Mouse (Mus musculus): Measurements from ENCODE around the gene Crocc2. TPM values are rescaled to one million over a fixed set of nuclear protein-coding genes. Genes with fewer than 3 reads are reported as not detected.

Crocc2 gene
- polyA plus RNA-seq, 1 experiment from 2014 or later, result 0.10 TPM

GRCm38 (mm10) chr1:93142871-93143270 lies 25.7 kb upstream of the Crocc2 start:
- Histone ChIP-seq H3K9me3 (replicated peaks) (no peaks in the 10 kb centered on the region), H3K27ac (no peak overlapping the region), H3K4me1 (no peaks in the 10 kb centered on the region), H3K4me2 (no peak overlapping the region), H3K27me3 (no peaks in the 10 kb centered on the region), H3K36me3 (ENCODE audit: poor library complexity, severe bottlenecking) (no peaks in the 10 kb centered on the region), H3K9ac (no peak overlapping the region), H3K4me3 (no peak overlapping the region)
- WGBS, result 91% methylated on average over 1 of the region's 1 CpGs
- no peak for ATAC-seq

GRCm38 (mm10) chr1:93144176-93144575 lies 24.3 kb upstream of the Crocc2 start:
- Histone ChIP-seq H3K36me3 (ENCODE audit: poor library complexity, severe bottlenecking) (no peaks in the 10 kb centered on the region), H3K9me3 (replicated peaks) (no peaks in the 10 kb centered on the region), H3K27me3 (no peaks in the 10 kb centered on the region), H3K27ac (no peak overlapping the region), H3K9ac (no peak overlapping the region), H3K4me3 (no peak overlapping the region), H3K4me2 (no peak overlapping the region), H3K4me1 (no peaks in the 10 kb centered on the region)
- no peak for ATAC-seq
- whole genome bisulfite sequencing, result 83% methylated on average over 9 of the region's 9 CpGs

DNA sequence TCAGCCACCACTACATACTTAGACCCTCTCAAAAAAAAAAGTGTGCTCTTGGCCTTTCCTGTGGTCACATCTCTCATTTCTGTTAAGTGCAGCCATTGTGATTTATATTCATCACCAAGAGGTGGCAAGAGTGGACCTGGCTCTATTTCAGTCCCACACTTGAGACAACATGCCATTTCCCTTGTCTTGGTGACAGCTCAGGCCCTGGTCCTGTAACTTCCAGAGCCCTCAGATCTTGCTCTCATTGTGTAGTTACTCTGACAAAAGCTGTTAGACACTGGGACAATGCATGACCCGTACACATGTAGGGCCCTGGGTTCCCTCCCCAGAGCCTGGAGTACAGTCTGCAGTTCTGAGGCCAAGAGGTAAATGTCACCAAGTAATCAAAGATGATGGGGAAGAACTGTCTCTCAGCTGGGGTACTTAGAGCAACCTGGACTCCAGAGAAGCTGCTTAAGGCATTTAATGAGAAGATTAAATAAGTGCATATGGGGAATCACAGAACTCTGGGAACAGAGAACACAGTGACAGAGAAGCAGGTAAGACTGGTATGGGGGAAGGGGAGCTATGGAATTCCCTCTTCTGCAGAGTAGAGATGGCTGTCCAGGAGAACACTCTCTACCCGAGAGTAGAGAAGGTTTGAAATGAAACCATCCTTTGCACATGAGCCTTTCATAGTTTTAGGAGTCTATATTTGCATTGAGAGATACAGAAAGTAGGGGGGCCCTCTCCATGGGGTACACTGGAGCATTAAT lies 17.4 kb upstream of the Crocc2 start:
- H3K9me3 ChIP-seq (replicated peaks), result no peaks in the 10 kb centered on the region
- H3K4me3 ChIP-seq, result no peak overlapping the region
- 70% methylated on average over 2 of the region's 2 CpGs for WGBS
- H3K27ac ChIP-seq, result no peak overlapping the region
- H3K36me3 ChIP-seq (ENCODE audit: poor library complexity, severe bottlenecking), result no peaks in the 10 kb centered on the region
- no peak for ATAC-seq
- H3K9ac ChIP-seq, result no peak overlapping the region
- H3K4me1 ChIP-seq, result no peaks in the 10 kb centered on the region
- no peaks in the 10 kb centered on the region for H3K27me3 ChIP-seq
- no peak overlapping the region for H3K4me2 ChIP-seq

GRCm38 (mm10) chr1:93157566-93157965 lies 11.0 kb upstream of the Crocc2 start:
- no peak for ATAC-seq

GRCm38 (mm10) chr1:93158916-93159315 lies 9.6 kb upstream of the Crocc2 start:
- Histone ChIP-seq H3K9ac (no peak overlapping the region), H3K4me3 (no peak overlapping the region), H3K9me3 (replicated peaks) (no peaks in the 10 kb centered on the region), H3K36me3 (ENCODE audit: poor library complexity, severe bottlenecking) (no peaks in the 10 kb centered on the region), H3K27ac (no peak overlapping the region), H3K27me3 (no peaks in the 10 kb centered on the region), H3K4me1 (no peaks in the 10 kb centered on the region), H3K4me2 (no peak overlapping the region)
- WGBS, result 85% methylated on average over 8 of the region's 8 CpGs
- no peak for ATAC-seq

More at GRCm38 (mm10) chr1:93157566-93157965, 11.0 kb upstream of the Crocc2 start:
- H3K9me3 ChIP-seq (replicated peaks), result no peaks in the 10 kb centered on the region
- no peak overlapping the region for H3K4me3 ChIP-seq
- 78% methylated on average over 4 of the region's 4 CpGs for WGBS
- no peaks in the 10 kb centered on the region for H3K27me3 ChIP-seq
- no peak overlapping the region for H3K9ac ChIP-seq
- no peaks in the 10 kb centered on the region for H3K36me3 ChIP-seq (ENCODE audit: poor library complexity, severe bottlenecking)
- H3K4me1 ChIP-seq, result no peaks in the 10 kb centered on the region
- no peak overlapping the region for H3K27ac ChIP-seq
- H3K4me2 ChIP-seq, result no peak overlapping the region

GRCm38 (mm10) chr1:93159566-93160500 lies 8.7 kb upstream of the Crocc2 start:
- no peak overlapping the region for H3K9ac ChIP-seq
- no peaks in the 10 kb centered on the region for H3K4me1 ChIP-seq
- no peak overlapping the region for H3K4me3 ChIP-seq
- H3K4me2 ChIP-seq, result no peak overlapping the region
- no peak for ATAC-seq
- H3K27me3 ChIP-seq, result no peaks in the 10 kb centered on the region
- H3K36me3 ChIP-seq (ENCODE audit: poor library complexity, severe bottlenecking), result no peaks in the 10 kb centered on the region
- 83% methylated on average over 21 of the region's 21 CpGs for whole genome bisulfite sequencing
- no peak overlapping the region for H3K27ac ChIP-seq
- no peaks in the 10 kb centered on the region for H3K9me3 ChIP-seq (replicated peaks)

DNA sequence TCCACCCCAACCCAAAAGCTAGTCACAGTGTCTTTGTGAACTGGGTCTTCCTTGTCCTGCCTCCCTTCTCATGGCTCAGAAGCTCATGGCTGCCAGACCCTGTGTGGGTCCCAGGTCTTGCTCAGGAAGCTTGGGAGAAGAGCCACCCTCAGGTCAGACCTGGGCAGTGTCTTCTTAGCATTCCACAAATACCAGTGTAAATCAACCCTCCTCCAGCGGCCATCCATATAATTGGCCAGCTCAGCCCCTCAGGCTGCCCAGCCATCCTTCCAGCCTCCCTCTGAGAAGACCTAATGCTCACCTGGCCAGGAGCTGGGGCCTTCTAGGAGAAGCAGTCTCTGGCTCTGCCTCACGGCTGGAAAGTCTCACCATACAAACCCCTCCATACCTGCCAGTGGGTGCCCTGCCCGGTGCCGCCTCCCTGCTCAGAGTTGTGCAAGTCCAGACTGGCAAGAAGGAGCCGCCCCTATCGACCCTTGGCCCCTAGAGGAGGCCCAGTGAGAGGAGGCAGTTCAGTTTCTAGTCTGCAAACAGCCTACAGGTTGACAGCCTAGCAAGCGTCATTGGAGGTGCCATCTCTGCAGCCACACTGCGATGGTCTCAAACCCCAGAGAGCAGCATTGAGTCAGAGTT lies 7.9 kb upstream of the Crocc2 start, which contains the start of gene 2310007B03Rik:
Gene 2310007B03Rik, minus strand, starts transcription at position 448 of the 633 bp plus-strand sequence.
- no peaks in the 10 kb centered on the region for H3K27me3 ChIP-seq
- H3K4me1 ChIP-seq, result no peaks in the 10 kb centered on the region
- 81% methylated on average over 8 of the region's 8 CpGs for WGBS
- no peak within 1 kb of the TSS for H3K4me3 ChIP-seq
- no peak within 1 kb of the TSS for H3K4me2 ChIP-seq
- H3K9ac ChIP-seq, result no peak within 1 kb of the TSS
- no peaks in the 10 kb centered on the region for H3K9me3 ChIP-seq (replicated peaks)
- H3K36me3 ChIP-seq (ENCODE audit: poor library complexity, severe bottlenecking), result no peaks in the 10 kb centered on the region
- no peak for ATAC-seq
- H3K27ac ChIP-seq, result no peak within 1 kb of the TSS

DNA sequence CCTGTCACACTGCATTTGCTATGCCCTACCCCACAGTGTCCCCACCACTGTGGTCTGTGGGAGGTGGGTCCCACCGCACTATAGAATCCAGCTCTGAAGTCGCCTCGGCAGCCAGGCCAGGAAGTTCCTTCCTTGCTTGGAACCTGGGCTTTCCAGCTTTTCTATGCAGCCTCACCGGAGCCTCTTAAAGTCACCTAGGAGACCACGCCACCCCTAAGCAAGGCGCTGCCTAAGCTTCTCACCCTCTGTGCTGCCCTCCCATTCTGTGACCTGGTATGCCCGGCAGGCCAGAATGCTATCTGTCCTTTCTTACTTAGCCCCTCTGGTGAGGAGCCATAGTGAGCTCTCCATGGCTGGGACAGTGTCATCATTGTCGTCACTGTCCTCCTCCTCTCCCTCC lies 7.2 kb upstream of the Crocc2 start:
- H3K27me3 ChIP-seq, result no peaks in the 10 kb centered on the region
- H3K4me3 ChIP-seq, result no peak overlapping the region
- H3K9me3 ChIP-seq (replicated peaks), result no peaks in the 10 kb centered on the region
- H3K4me2 ChIP-seq, result no peak overlapping the region
- 77% methylated on average over 8 of the region's 8 CpGs for WGBS
- no peaks in the 10 kb centered on the region for H3K36me3 ChIP-seq (ENCODE audit: poor library complexity, severe bottlenecking)
- H3K4me1 ChIP-seq, result no peaks in the 10 kb centered on the region
- ATAC-seq, result no peak
- no peak overlapping the region for H3K27ac ChIP-seq
- H3K9ac ChIP-seq, result no peak overlapping the region

DNA sequence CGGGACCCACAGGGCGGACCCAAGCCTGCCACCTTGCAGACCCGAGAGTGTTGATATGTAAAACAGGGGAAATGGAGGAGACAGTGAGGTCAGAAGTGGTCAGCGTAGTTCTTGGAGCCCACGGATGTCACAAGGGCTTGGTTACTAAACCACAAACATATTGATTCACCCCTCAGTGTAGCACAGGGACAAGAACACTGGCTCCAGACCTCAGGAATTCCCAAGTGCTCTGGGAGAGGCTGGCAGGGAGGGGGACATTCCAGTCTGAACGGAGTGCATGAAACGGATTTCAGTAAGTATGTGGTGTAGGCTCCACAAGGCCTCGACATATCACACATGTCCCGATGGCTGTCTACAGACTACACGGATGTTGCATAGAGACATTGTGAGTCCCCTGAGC lies 6.6 kb upstream of the Crocc2 start:
- Histone ChIP-seq H3K4me3 (no peak overlapping the region), H3K4me1 (no peaks in the 10 kb centered on the region), H3K27ac (no peak overlapping the region), H3K36me3 (ENCODE audit: poor library complexity, severe bottlenecking) (no peaks in the 10 kb centered on the region), H3K9me3 (replicated peaks) (no peaks in the 10 kb centered on the region), H3K27me3 (no peaks in the 10 kb centered on the region), H3K4me2 (no peak overlapping the region), H3K9ac (no peak overlapping the region)
- ATAC-seq, result no peak
- 84% methylated on average over 10 of the region's 10 CpGs for WGBS

DNA sequence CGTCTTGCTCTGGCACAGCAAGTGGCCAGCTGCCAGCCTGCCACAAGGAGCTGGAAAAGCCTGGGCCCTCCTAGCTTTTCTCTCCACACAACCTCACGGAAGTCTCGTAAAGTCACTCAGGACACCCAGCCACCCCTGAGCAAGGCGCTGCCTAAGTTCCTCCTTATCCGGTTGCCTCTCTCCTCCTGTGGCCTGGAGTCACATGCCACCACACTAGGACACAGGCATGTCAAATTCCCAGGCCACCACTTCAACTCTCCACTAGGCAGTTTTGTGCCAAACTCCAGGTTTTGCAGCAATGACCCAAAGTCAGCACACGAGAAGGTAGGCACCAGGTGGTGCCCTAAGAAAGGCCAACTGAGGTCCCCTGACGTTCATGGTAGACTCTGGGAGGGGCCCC lies 5.9 kb upstream of the Crocc2 start:
- no peaks in the 10 kb centered on the region for H3K27me3 ChIP-seq
- WGBS, result 87% methylated on average over 7 of the region's 7 CpGs
- no peak overlapping the region for H3K9ac ChIP-seq
- no peak overlapping the region for H3K4me3 ChIP-seq
- no peak overlapping the region for H3K27ac ChIP-seq
- H3K4me2 ChIP-seq, result no peak overlapping the region
- H3K4me1 ChIP-seq, result no peaks in the 10 kb centered on the region
- no peak for ATAC-seq
- H3K9me3 ChIP-seq (replicated peaks), result no peaks in the 10 kb centered on the region
- H3K36me3 ChIP-seq (ENCODE audit: poor library complexity, severe bottlenecking), result no peaks in the 10 kb centered on the region

GRCm38 (mm10) chr1:93165447-93165846 lies 3.1 kb upstream of the Crocc2 start:
- no peaks in the 10 kb centered on the region for H3K27me3 ChIP-seq
- H3K27ac ChIP-seq, result no peak overlapping the region
- 84% methylated on average over 9 of the region's 9 CpGs for WGBS
- no peak overlapping the region for H3K9ac ChIP-seq
- no peak for ATAC-seq
- no peak overlapping the region for H3K4me3 ChIP-seq
- H3K36me3 ChIP-seq (ENCODE audit: poor library complexity, severe bottlenecking), result no peaks in the 10 kb centered on the region
- H3K9me3 ChIP-seq (replicated peaks), result no peaks in the 10 kb centered on the region
- H3K4me1 ChIP-seq, result 0 out of 2 replicates have a peak, but pooled peaks cover 5% of the 10 kb centered on the region
- H3K4me2 ChIP-seq, result no peak overlapping the region
